Mouse (Mus musculus) neural tube, embryonic 14.5 days (tissue): ENCODE data around the gene Ccdc146. TPM values are rescaled to one million over a fixed set of nuclear protein-coding genes. Genes with fewer than 3 reads are reported as not detected.
A peak's percentile ranks its signal among the peaks of the same experiment; 100 is the strongest.

Source experiments
- ATAC-seq: fragments of 200-750 bp; cut with Nextera tagmentation; 2 replicates; pipeline ENCODE4 v1.8.0; 2017; ENCODE audit warnings: low read depth, mild to moderate bottlenecking, moderate TSS enrichment, moderate library complexity
- H3K27ac ChIP-seq: fragments of 300-500 bp; sonication (generic); 2 replicates; pipeline ENCODE4 v1.5.1; 2014; ENCODE audit warnings: low read depth, mild to moderate bottlenecking, control low read depth, low read length, moderate library complexity, mixed read lengths
- H3K27me3 ChIP-seq: fragments of 300-500 bp; sonication (generic); 2 replicates; pipeline ENCODE4 v1.6.1; 2014; ENCODE audit warnings: low read length; ENCODE audit not compliant: control insufficient read depth, insufficient read depth
- H3K36me3 ChIP-seq: fragments of 300-500 bp; sonication (generic); 2 replicates; pipeline ENCODE4 v1.6.1; 2014; ENCODE audit warnings: low read length, mixed read lengths; ENCODE audit not compliant: control insufficient read depth, insufficient read depth
- H3K4me1 ChIP-seq: fragments of 300-500 bp; sonication (generic); 2 replicates; pipeline ENCODE4 v1.6.1; 2014; ENCODE audit warnings: low read length; ENCODE audit not compliant: control insufficient read depth, insufficient read depth
- H3K4me2 ChIP-seq: fragments of 300-500 bp; sonication (generic); 2 replicates; pipeline ENCODE4 v1.6.1; 2014; ENCODE audit warnings: mild to moderate bottlenecking, low read depth, low read length, control low read depth
- H3K4me3 ChIP-seq: fragments of 300-500 bp; sonication (generic); 2 replicates; pipeline ENCODE4 v1.5.1; 2014; ENCODE audit warnings: low read depth, low read length, control low read depth, mixed read lengths
- H3K9ac ChIP-seq: fragments of 300-500 bp; sonication (generic); replicated peaks from 2 replicates; pipeline ENCODE4 v1.6.1; 2014; ENCODE audit warnings: low read depth, mild to moderate bottlenecking, control low read depth, low read length, mixed read lengths
- H3K9me3 ChIP-seq: fragments of 300-500 bp; sonication (generic); 2 replicates; pipeline ENCODE4 v1.6.1; 2016; ENCODE audit warnings: low read length; ENCODE audit not compliant: control insufficient read depth
- WGBS: fragments of 180-500 bp; shearing (Covaris S2); extraction: QIAGEN DNeasy Blood & Tissue Kit; methylation state at CpG from one replicate; pipeline ENCODE4 v1.1.7; 2014; 5-methylcytosine and 5-hydroxymethylcytosine counted together
- polyA plus RNA-seq: library from polyadenylated mRNA; unstranded; fragments of >200 nt; fragmentation: Nextera tagmentation; extraction: Ambion mirVana; gene quantifications from 2 replicates; pipeline ENCODE4 v1.2.1, GENCODE M21; 2014

Ccdc146 gene
- polyA plus RNA-seq, 1 experiment from 2014 or later: 0.99 TPM

- Histone ChIP-seq H3K27me3 (no peaks in the 10 kb centered on the region), H3K4me3 (no peak overlapping the region), H3K27ac (no peak overlapping the region), H3K4me2 (no peak overlapping the region), H3K36me3 (no peaks in the 10 kb centered on the region), H3K9ac (no peak overlapping the region), H3K9me3 (no peaks in the 10 kb centered on the region), H3K4me1 (no peaks in the 10 kb centered on the region)
- WGBS: 34% methylated on average over 6 of the region's 6 CpGs
- no peak for ATAC-seq
Measured at GRCm38 (mm10) chr5:21381986-21382385, 42.5 kb downstream of the Ccdc146 start.

DNA sequence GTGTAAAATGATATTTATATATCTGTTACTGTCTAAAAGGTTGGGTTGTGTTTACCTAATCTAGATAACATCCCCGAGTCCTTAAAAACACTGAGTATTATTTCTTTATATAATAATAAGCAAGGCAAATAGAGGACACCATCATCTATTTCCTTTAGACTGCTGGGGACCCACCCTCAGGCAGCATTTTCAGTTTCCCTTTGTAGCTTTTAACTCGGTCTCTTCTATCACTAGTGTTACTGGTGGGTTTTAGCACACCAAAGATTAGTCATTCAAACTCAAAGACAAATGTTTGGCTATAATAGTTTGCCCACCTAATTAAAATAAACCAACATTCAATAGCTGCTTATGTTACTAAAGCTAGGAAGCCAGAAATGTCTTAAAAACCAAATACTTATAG lies 46.1 kb downstream of the Ccdc146 start:
- Histone ChIP-seq H3K27me3 (no peaks in the 10 kb centered on the region), H3K36me3 (no peaks in the 10 kb centered on the region), H3K4me3 (no peak overlapping the region), H3K9me3 (no peaks in the 10 kb centered on the region), H3K4me1 (no peaks in the 10 kb centered on the region), H3K4me2 (no peak overlapping the region), H3K27ac (no peak overlapping the region), H3K9ac (no peak overlapping the region)
- 81% methylated on average over 2 of the region's 2 CpGs for WGBS
- no peak for ATAC-seq

- no peaks in the 10 kb centered on the region; the same call in 1 of the 2 replicates for H3K27me3 ChIP-seq
- H3K9me3 ChIP-seq: no peaks in the 10 kb centered on the region
- H3K4me2 ChIP-seq: no peak overlapping the region
- no peaks in the 10 kb centered on the region for H3K4me1 ChIP-seq
- no peak for ATAC-seq
- 83% methylated on average over 4 of the region's 4 CpGs for WGBS
- H3K27ac ChIP-seq: no peak overlapping the region
- H3K4me3 ChIP-seq: no peak overlapping the region
- H3K36me3 ChIP-seq: no peaks in the 10 kb centered on the region
- H3K9ac ChIP-seq: no peak overlapping the region
Measured at GRCm38 (mm10) chr5:21376935-21377334, 47.5 kb downstream of the Ccdc146 start.

GRCm38 (mm10) chr5:21373180-21373518 lies 51.3 kb downstream of the Ccdc146 start:
- no peak for ATAC-seq
- Histone ChIP-seq H3K4me1 (no peaks in the 10 kb centered on the region), H3K4me3 (peak overlapping the region; percentile 41), H3K36me3 (no peaks in the 10 kb centered on the region), H3K4me2 (peak overlapping the region; percentile 89), H3K27ac (no peak overlapping the region), H3K9ac (peak overlapping the region; percentile 64), H3K27me3 (no peaks in the 10 kb centered on the region; the same call in 1 of the 2 replicates), H3K9me3 (no peaks in the 10 kb centered on the region)
- WGBS: 68% methylated on average over 7 of the region's 7 CpGs

DNA sequence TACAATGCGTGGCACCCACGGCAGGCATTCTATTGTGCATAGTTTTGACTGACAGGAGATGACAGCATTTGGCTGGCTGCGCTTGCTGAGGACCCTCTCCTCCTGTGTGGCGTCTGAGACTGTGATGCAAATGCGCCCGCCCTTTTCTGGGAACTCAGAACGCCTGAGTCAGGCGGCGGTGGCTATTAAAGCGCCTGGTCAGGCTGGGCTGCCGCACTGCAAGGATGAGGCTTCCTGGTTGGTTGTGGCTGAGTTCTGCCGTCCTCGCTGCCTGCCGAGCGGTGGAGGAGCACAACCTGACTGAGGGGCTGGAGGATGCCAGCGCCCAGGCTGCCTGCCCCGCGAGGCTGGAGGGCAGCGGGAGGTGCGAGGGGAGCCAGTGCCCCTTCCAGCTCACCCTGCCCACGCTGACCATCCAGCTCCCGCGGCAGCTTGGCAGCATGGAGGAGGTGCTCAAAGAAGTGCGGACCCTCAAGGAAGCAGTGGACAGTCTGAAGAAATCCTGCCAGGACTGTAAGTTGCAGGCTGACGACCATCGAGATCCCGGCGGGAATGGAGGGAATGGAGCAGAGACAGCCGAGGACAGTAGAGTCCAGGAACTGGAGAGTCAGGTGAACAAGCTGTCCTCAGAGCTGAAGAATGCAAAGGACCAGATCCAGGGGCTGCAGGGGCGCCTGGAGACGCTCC lies 51.8 kb downstream of the Ccdc146 start, which contains the start of gene Fgl2:
TSS of gene Fgl2 (plus strand) at position 150 of the 687 bp plus-strand sequence.
- Histone ChIP-seq H3K4me3 (peak within 1 kb of the TSS; percentile 41), H3K4me2 (peak within 1 kb of the TSS; percentile 89), H3K9ac (peak within 1 kb of the TSS; percentile 64), H3K27ac (no peak within 1 kb of the TSS), H3K4me1 (no peaks in the 10 kb centered on the region), H3K36me3 (no peaks in the 10 kb centered on the region), H3K9me3 (no peaks in the 10 kb centered on the region), H3K27me3 (no peaks in the 10 kb centered on the region; the same call in 1 of the 2 replicates)
- 5% methylated on average over 31 of the region's 31 CpGs for WGBS
- peak; percentile 93 for ATAC-seq

DNA sequence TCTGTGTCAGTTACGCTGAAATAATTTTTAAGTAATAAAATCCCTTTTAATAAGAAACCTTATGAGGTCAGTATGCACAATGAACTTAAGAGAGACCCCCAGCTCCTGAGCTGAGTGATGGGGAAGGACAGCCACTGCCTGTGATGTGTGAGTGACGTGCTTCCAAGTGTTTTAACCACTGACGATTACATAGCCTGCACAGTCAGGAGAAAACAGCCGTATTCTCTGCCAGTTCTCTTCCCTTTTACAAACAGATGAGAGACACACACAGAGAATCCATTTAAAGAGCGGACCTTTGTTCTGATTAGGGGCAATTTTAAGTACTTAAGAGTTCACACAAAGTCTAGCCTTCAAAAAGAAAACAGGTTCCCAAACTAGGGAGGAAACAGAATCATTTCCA lies 52.6 kb downstream of the Ccdc146 start:
- no peaks in the 10 kb centered on the region; the same call in 1 of the 2 replicates for H3K27me3 ChIP-seq
- H3K27ac ChIP-seq: no peak overlapping the region
- H3K36me3 ChIP-seq: no peaks in the 10 kb centered on the region
- WGBS: 28% methylated on average over 5 of the region's 5 CpGs
- H3K9ac ChIP-seq: peak overlapping the region; percentile 64; the same call in 1 of the 2 replicates
- H3K4me3 ChIP-seq: peak overlapping the region; percentile 41
- ATAC-seq: peak; percentile 56; the same call in 1 of the 2 replicates
- H3K4me1 ChIP-seq: no peaks in the 10 kb centered on the region
- no peaks in the 10 kb centered on the region for H3K9me3 ChIP-seq
- peak overlapping the region; percentile 89 for H3K4me2 ChIP-seq

DNA sequence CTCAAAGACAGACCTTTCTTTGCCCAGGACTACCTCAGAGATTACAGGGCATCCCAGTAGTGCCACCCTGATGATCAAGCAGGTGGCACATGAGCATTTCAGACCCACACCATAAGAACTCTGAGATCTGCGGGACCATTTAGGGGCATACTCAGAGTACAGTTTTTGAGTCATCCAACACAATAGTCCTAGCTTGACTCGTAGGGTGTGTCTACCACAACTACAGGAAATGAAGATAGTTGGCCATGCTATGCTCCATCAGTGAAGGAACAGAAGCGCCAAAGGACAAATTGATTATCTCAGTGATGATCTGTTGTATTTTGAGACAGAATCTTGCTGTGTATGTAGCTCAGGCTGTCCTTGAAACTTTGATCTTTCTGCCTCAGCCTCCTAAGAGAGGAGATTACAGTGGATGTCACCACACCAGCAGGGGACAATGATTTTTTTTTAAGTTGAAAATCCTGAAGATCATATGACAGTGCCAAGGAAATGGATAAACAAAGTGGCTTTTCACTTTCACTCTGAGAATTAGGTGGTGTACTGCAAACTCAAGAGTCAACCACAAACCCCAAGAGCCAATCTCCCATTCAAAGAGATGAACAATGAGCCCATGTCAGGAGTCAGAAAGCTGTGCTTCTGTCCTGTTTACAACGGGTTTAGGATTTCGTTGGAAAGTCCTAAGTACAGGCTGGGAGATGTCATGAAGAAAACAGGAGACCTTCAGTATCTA lies 54.1 kb downstream of the Ccdc146 start:
- Histone ChIP-seq H3K9me3 (no peaks in the 10 kb centered on the region), H3K27me3 (no peaks in the 10 kb centered on the region; the same call in 1 of the 2 replicates), H3K4me3 (no peak overlapping the region), H3K4me1 (no peaks in the 10 kb centered on the region), H3K36me3 (no peaks in the 10 kb centered on the region), H3K9ac (no peak overlapping the region), H3K4me2 (no peak overlapping the region), H3K27ac (no peak overlapping the region)
- no peak for ATAC-seq
- 92% methylated on average over 5 of the region's 5 CpGs for WGBS

DNA sequence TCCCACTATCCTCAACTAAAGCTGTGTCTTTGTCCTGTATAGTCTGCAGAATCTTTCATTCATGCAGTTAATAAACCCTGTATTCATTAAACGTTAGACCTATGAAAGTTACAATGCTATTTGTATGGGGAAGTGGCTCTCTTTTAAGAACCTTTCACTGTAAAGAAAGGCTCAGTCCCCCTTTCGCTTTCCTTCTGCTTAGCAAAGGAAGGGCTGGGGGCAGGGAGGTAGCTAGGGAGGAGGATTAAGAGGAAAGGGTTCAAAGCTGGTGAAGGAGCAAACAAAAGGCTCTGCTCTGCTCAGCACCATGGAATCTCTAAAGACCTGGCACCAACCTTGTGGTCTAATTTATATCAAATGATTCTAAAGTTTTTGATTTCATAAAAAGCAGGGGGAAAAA lies 57.0 kb downstream of the Ccdc146 start:
- ATAC-seq: no peak
- Histone ChIP-seq H3K27ac (no peak overlapping the region), H3K36me3 (no peaks in the 10 kb centered on the region), H3K9ac (no peak overlapping the region), H3K4me2 (no peak overlapping the region), H3K4me1 (no peaks in the 10 kb centered on the region), H3K9me3 (no peaks in the 10 kb centered on the region), H3K4me3 (no peak overlapping the region), H3K27me3 (no peaks in the 10 kb centered on the region)
- WGBS: 33% methylated on average over 2 of the region's 2 CpGs

DNA sequence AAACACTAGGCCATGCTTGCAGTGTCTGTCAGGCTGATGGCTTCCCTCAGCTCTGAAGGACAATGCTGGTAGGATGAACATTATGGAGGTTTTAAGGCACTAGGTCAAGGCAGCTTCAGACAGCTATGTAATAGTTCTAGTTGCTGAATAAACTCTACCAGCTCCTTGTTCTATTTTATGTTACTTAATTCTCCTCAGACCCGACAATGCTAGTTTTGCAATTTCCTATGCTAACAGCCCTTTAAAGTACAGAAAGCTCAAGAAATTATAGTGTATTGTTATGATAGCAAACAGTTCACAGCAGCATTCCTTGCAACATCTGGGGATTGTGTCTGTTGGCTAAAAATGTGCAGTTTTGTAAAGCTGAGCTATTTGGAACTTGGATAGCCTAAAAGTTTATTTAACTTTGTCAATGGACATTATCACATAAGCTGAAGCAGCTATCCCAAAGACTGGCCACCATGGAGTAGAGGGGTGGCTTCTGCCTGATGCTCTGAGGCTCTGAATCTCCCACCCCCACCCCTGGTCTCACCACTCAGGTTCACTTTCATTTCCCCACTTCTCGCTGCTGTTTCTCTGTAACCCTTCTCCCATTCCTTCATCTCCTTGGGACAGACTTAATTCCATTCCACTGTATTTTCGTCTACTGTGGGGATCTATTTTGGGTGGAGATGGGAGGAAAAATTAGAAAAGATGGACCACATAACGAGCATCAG lies 58.0 kb downstream of the Ccdc146 start:
- H3K27ac ChIP-seq: no peak overlapping the region
- 75% methylated on average over 4 of the region's 4 CpGs for WGBS

More for the DNA sequence above, 58.0 kb downstream of the Ccdc146 start:
- H3K9me3 ChIP-seq: no peaks in the 10 kb centered on the region
- H3K4me2 ChIP-seq: no peak overlapping the region
- no peaks in the 10 kb centered on the region for H3K27me3 ChIP-seq
- H3K9ac ChIP-seq: no peak overlapping the region
- H3K36me3 ChIP-seq: no peaks in the 10 kb centered on the region
- no peak overlapping the region for H3K4me3 ChIP-seq
- ATAC-seq: no peak
- H3K4me1 ChIP-seq: no peaks in the 10 kb centered on the region
